Mouse (Mus musculus) regulatory T cell (primary cell): ENCODE measurements around the gene Cabp7.

Experiments
- in situ Hi-C: fragments of 300-600 bp; cut with MboI, MseI; formaldehyde crosslinking; loops from one replicate; pipeline ENCODE4 v1.15.1; 2025; ENCODE audit warnings: high pct_unique_total_duplicates

Gene Cabp7

DNA sequence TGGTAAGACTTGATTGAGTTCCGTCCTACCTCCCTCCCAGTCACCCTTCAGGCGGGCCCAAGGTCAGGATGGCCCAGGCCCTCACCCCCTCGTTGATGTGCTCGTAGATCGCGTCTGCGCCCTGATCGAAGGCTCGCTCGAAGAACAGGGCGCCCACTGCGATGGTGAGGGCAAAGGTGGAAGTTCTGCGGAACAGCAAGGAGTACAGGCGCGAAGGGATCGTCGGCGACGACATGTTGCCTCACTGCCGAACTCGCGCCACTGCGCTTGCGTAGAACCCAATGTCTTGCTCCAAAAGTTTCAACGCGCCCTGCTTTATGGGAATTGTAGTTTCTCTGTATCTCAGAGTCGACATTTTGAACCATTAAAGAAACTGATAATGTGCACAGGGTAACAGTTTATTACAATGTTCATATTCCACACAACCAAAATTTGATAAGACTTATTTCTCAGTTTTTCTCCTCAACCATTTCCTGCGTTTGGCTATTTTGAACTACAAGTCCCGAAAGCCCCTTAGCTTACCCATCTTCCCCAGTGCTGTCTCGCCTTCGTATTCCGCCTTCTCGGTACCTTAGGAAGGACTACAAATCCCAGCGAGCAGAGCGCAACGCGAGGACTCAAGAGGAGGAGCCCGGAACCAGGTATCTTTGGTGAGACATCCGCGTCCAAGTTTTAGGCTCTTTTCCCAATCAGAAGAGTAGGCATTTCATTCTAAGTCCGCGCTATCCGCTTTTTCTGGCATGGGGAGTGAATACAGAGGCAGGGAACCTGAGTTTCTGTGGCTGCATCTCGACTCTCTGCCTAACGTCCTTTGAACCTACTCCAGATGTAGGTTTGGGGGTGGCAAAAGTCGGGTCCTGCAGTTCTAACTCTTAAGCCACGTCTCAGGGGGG is 42.3 kb downstream of the Cabp7 start, which contains the start of the genes Uqcr10 and Zmat5:
Gene Uqcr10 (minus strand): TSS at position 271 of the 893 bp plus-strand sequence.
Gene Zmat5 (plus strand): TSS at position 607 of the 893 bp plus-strand sequence.
- in situ Hi-C loops = no loop called here

GRCm38 (mm10) chr11:4703688-4704071 is 42.9 kb downstream of the Cabp7 start:
- in situ Hi-C loops = no loop called here

GRCm38 (mm10) chr11:4700726-4701125 is 45.9 kb downstream of the Cabp7 start:
- in situ Hi-C loops = no loop called here

DNA sequence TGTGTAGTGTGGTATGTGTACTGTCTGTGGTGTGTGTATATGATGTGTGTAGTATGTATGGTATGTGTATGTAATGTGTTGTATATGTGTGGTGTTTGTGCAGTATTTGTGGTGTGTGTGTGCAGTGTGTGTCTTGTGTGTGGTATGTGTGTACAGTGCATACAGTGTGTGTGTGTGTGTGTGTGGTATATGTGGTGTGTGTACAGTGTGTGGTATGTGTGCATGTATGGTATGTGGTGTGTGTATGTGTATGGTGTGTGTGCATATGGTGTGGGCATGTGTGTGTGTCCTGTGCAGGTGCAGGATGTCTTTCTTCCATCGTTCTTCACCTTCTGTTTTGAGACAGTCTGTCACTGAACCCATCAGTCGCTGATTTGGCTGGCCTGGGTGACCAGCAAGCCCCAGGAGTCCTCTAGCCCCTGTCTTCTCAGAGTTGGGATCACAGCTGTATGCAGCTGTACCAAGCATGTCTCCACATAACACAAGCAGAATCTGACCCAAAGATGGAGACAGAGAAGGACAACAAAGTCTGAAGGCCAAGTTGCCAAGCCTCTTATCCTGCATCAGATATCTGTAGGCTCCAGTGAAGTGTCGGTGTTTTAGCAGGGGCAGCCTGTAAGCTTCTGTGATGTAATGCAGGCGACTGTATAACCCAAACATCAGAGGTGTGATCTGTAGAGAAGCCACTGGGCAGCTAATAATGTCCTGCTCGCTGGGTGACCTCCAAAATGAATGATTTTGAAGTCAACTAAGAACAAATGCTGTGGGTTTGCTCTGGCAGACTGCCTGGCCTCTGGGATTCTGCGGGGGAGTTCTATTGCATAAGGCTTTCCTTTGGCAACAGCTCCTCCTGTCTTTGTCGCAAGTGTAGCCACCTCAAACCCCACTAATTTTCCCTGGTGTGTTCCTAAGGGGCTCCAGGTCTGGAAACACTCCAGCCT is 49.3 kb downstream of the Cabp7 start:
- in situ Hi-C loops = no loop called here

- in situ Hi-C loops = no loop called here
These were observed 54.4 kb downstream of the Cabp7 start for GRCm38 (mm10) chr11:4692162-4692561.

DNA sequence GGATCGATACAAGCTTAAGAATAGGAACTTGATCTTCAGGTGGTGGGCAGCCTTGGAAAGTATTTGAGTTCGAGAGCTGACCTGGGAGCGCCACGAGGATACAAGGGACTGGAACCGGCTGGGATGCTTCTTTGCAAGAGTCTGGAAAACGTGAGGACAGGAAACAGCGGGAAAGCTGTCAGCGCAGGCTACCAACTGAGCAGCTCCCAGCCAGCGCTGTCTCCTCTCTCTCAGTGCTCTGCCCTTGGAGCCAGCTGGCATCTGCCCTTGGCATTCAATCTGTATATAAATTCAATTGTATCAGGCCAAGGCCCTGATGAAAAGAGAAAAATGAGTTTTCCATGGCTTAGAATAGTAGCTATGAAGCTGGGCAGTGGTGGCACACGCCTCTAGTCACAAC is 55.4 kb downstream of the Cabp7 start:
- in situ Hi-C loops = no loop called here

GRCm38 (mm10) chr11:4690353-4690752 is 56.2 kb downstream of the Cabp7 start:
- in situ Hi-C loops = no loop called here

DNA sequence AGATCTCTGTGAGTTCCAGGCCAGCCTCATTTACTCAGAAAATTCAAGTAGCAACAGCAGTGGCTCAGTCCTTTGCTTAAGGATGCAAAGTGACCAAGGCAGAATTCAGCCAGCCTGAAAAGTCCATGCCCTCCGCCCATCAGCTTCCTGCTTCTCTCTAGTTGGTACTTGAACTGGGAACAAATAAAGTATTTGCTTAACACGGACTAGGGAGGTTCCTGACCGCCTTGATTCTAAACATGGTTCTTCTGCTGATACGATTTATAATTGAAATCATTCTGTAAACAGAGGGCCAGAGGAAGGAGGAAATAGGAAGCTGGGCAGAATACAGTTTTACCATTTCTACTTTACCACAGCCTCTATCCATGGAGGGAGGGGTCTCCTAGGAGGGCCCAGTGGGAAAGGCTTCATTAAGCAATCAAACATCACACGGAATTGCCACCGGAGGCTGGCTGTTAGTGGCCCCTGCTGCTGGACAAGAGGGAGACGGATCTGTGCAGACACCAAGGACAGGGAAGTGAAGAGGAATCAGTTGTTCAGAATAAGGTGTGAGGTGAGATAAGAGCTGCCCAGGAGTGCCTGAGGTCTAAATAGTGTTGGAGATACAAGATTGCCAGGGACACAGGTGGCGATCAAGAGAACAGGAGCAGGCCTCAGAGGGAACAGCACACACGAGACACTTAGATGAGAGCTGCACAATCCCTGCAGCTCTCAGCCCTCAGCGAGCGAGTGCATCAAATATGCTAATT is 57.8 kb downstream of the Cabp7 start:
- in situ Hi-C loops = no loop called here

DNA sequence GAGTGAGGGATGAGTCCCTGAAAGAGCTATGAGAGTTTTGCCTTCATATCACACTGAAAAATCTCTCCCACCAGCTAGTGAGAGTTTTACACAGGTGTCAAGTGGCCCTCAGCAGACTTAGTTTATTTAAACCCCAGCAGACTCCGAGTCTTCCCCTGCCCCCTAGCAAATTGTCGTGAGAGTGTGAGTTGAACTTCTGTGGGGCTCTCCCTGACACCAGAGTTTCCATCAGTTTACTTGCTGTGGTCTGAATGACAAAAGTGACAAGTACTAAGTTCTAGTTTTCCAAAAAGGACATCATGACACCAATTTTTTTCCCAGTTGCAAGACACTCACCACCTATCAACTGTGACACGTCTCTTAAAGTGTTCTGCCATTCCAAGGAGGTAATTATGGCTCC is 58.7 kb downstream of the Cabp7 start:
- in situ Hi-C loops = no loop called here

DNA sequence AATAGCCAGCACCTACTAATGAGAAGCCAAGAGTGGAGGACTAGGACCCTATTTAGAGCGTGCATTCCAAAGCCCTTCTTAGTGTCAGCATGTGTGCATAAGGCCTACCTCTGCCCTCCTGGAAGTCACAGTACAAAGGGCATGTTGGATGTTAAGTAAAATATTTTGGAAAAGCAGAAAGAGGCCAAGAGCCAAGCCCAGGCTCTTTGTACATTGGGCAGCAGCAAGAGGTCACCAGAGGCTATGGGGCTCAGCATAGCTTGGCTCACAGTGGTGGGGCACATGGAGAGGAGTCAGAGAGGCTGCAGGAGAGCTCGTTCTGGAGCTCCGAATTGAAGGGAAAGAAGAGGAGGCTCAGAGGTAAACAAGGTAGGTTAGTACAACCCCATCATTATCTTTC is 59.6 kb downstream of the Cabp7 start:
- in situ Hi-C loops = no loop called here
